Mouse (Mus musculus) hindbrain, embryonic 13.5 days (tissue): ENCODE data around the gene A030005L19Rik. TPM values are rescaled to one million over a fixed set of nuclear protein-coding genes. Genes with fewer than 3 reads are reported as not detected.
"Not testable (repeated sequence)": the region's sequence is repeated elsewhere in the genome, so short reads cannot be mapped to it uniquely, and the experiment has no call there.

Source experiments
- ATAC-seq: fragments of 200-750 bp; cut with Nextera tagmentation; 2 replicates; pipeline ENCODE4 v1.8.0; 2017; ENCODE audit warnings: moderate TSS enrichment; ENCODE audit not compliant: low FRiP score
- H3K27ac ChIP-seq: fragments of 300-500 bp; sonication (generic); 2 replicates; pipeline ENCODE4 v1.5.1; 2015; ENCODE audit warnings: inconsistent platforms, mild to moderate bottlenecking, moderate library complexity
- H3K27me3 ChIP-seq: fragments of 300-500 bp; sonication (generic); 2 replicates; pipeline ENCODE4 v1.6.1; 2015; ENCODE audit warnings: mild to moderate bottlenecking, inconsistent platforms
- H3K36me3 ChIP-seq: fragments of 300-500 bp; sonication (generic); 2 replicates; pipeline ENCODE4 v1.6.1; 2015; ENCODE audit warnings: mild to moderate bottlenecking, inconsistent platforms
- H3K4me1 ChIP-seq: fragments of 300-500 bp; sonication (generic); replicated peaks from 2 replicates; pipeline ENCODE4 v1.6.1; 2015; ENCODE audit warnings: inconsistent platforms
- H3K4me2 ChIP-seq: fragments of 300-500 bp; sonication (generic); 2 replicates; pipeline ENCODE4 v1.6.1; 2015; ENCODE audit warnings: inconsistent platforms, mild to moderate bottlenecking, moderate library complexity
- H3K4me3 ChIP-seq: fragments of 300-500 bp; sonication (generic); 2 replicates; pipeline ENCODE4 v1.5.1; 2015; ENCODE audit warnings: mild to moderate bottlenecking, inconsistent platforms
- H3K9ac ChIP-seq: fragments of 300-500 bp; sonication (generic); 2 replicates; pipeline ENCODE4 v1.6.1; 2015; ENCODE audit warnings: mild to moderate bottlenecking, inconsistent platforms
- H3K9me3 ChIP-seq: fragments of 300-500 bp; sonication (generic); 2 replicates; pipeline ENCODE4 v1.6.1; 2016; ENCODE audit warnings: inconsistent platforms
- WGBS: fragments of 180-500 bp; shearing (Covaris S2); methylation state at CpG from one replicate; pipeline ENCODE4 v1.1.7; 2015; 5-methylcytosine and 5-hydroxymethylcytosine counted together
- polyA plus RNA-seq: library from polyadenylated mRNA; unstranded; fragments of >200 nt; fragmentation: Nextera tagmentation; extraction: Ambion mirVana; gene quantifications from 2 replicates; pipeline ENCODE4 v1.2.1, GENCODE M21; 2015

Gene A030005L19Rik
- polyA plus RNA-seq, 1 experiment from 2014 or later: 0.21 TPM

GRCm38 (mm10) chr1:82942505-82942904 is 29.4 kb downstream of the A030005L19Rik start:
- H3K4me2 ChIP-seq, H3K27me3 ChIP-seq, H3K9me3 ChIP-seq, H3K9ac ChIP-seq, H3K4me1 ChIP-seq, H3K27ac ChIP-seq, ATAC-seq, H3K36me3 ChIP-seq, H3K4me3 ChIP-seq: not testable (repeated sequence)
- WGBS: 97% methylated on average over 2 of the region's 2 CpGs

GRCm38 (mm10) chr1:82943295-82943694 is 30.2 kb downstream of the A030005L19Rik start, which contains the start of gene A030003K21Rik:
TSS of gene A030003K21Rik (minus strand) at chr1:82943388.
- H3K4me1 ChIP-seq, H3K9me3 ChIP-seq, H3K36me3 ChIP-seq, H3K27me3 ChIP-seq, H3K27ac ChIP-seq, ATAC-seq, H3K4me3 ChIP-seq, H3K4me2 ChIP-seq, H3K9ac ChIP-seq: not testable (repeated sequence)
- WGBS: no CpG with 5 or more reads among the region's 6 CpGs

- H3K4me2 ChIP-seq, ATAC-seq, H3K27me3 ChIP-seq, H3K4me1 ChIP-seq, H3K36me3 ChIP-seq, H3K27ac ChIP-seq, H3K9me3 ChIP-seq, H3K9ac ChIP-seq, H3K4me3 ChIP-seq: not testable (repeated sequence)
- 100% methylated on average over 2 of the region's 2 CpGs for WGBS
These were observed 32.9 kb downstream of the A030005L19Rik start for GRCm38 (mm10) chr1:82946029-82946428.

GRCm38 (mm10) chr1:82948601-82949000 is 35.5 kb downstream of the A030005L19Rik start:
- H3K27ac ChIP-seq: no peak overlapping the region
- WGBS: 86% methylated on average over 2 of the region's 2 CpGs
- no peak for ATAC-seq
- H3K36me3 ChIP-seq: no peaks in the 10 kb centered on the region
- H3K27me3 ChIP-seq: no peaks in the 10 kb centered on the region
- H3K4me1 ChIP-seq: no peaks in the 10 kb centered on the region
- no peak overlapping the region for H3K9ac ChIP-seq
- no peak overlapping the region for H3K4me2 ChIP-seq
- no peak overlapping the region for H3K4me3 ChIP-seq
- no peaks in the 10 kb centered on the region for H3K9me3 ChIP-seq

- H3K9me3 ChIP-seq, H3K4me2 ChIP-seq, H3K36me3 ChIP-seq, H3K4me1 ChIP-seq, H3K4me3 ChIP-seq, ATAC-seq, H3K27ac ChIP-seq, H3K9ac ChIP-seq, H3K27me3 ChIP-seq: not testable (repeated sequence)
These were observed 42.8 kb downstream of the A030005L19Rik start, which contains the start of gene Gm7544 for GRCm38 (mm10) chr1:82955913-82956312. TSS of gene Gm7544 (minus strand) at chr1:82956013.

GRCm38 (mm10) chr1:82959870-82960385 is 46.8 kb downstream of the A030005L19Rik start, which contains the start of gene Gm47955:
TSS of gene Gm47955 (plus strand) at chr1:82960286.
- 93% methylated on average over 11 of the region's 11 CpGs for WGBS
- H3K36me3 ChIP-seq: no peaks in the 10 kb centered on the region

More at GRCm38 (mm10) chr1:82959870-82960385, 46.8 kb downstream of the A030005L19Rik start, which contains the start of gene Gm47955:
- Histone ChIP-seq H3K9ac (no peak within 1 kb of the TSS), H3K27me3 (no peaks in the 10 kb centered on the region), H3K4me2 (no peak within 1 kb of the TSS), H3K9me3 (no peaks in the 10 kb centered on the region), H3K27ac (no peak within 1 kb of the TSS), H3K4me1 (no peaks in the 10 kb centered on the region), H3K4me3 (no peak within 1 kb of the TSS)
- no peak for ATAC-seq

Other genes with a start within 250 kb of the A030005L19Rik start
- 350 and 364 TPM in 2 replicates for gene Mff, start 188.4 kb upstream of the A030005L19Rik start, polyA plus RNA-seq
- gene Tm4sf20, start 144.9 kb upstream of the A030005L19Rik start, polyA plus RNA-seq: not detected in 2 replicates
- not detected in 2 replicates for gene Gm47791, start 142.1 kb upstream of the A030005L19Rik start, polyA plus RNA-seq
- 28.7 and 32.6 TPM in 2 replicates for gene Agfg1, start 73.8 kb upstream of the A030005L19Rik start, polyA plus RNA-seq
- gene A030014E15Rik, start 11.6 kb downstream of the A030005L19Rik start, polyA plus RNA-seq: not detected in 2 replicates
- gene Gm6217, start 18.1 kb downstream of the A030005L19Rik start, polyA plus RNA-seq: not detected in 2 replicates
- gene A030003K21Rik, start 30.1 kb downstream of the A030005L19Rik start, polyA plus RNA-seq: not detected in 2 replicates
- not detected in 2 replicates for gene Gm7544, start 42.7 kb downstream of the A030005L19Rik start, polyA plus RNA-seq
- not detected in 2 replicates for gene Gm47955, start 47.0 kb downstream of the A030005L19Rik start, polyA plus RNA-seq
- gene Gm47959, start 87.2 kb downstream of the A030005L19Rik start, polyA plus RNA-seq: not detected in 2 replicates
- gene Slc19a3, start 125.1 kb downstream of the A030005L19Rik start, polyA plus RNA-seq: 0.64 and 0.80 TPM in 2 replicates
- not detected in 2 replicates for gene Krtap28-10, start 129.2 kb downstream of the A030005L19Rik start, polyA plus RNA-seq
- gene Gm47969, start 131.6 kb downstream of the A030005L19Rik start, polyA plus RNA-seq: not detected in 2 replicates
- not detected in 2 replicates for gene A030005K14Rik, start 146.1 kb downstream of the A030005L19Rik start, polyA plus RNA-seq
- not detected in 2 replicates for gene Krtap28-13, start 147.6 kb downstream of the A030005L19Rik start, polyA plus RNA-seq
- gene Ccl20, start 203.4 kb downstream of the A030005L19Rik start, polyA plus RNA-seq: not detected in 2 replicates
- gene Daw1, start 246.4 kb downstream of the A030005L19Rik start, polyA plus RNA-seq: 0.76 and 1.5 TPM in 2 replicates